In the genomic region with DNA sequence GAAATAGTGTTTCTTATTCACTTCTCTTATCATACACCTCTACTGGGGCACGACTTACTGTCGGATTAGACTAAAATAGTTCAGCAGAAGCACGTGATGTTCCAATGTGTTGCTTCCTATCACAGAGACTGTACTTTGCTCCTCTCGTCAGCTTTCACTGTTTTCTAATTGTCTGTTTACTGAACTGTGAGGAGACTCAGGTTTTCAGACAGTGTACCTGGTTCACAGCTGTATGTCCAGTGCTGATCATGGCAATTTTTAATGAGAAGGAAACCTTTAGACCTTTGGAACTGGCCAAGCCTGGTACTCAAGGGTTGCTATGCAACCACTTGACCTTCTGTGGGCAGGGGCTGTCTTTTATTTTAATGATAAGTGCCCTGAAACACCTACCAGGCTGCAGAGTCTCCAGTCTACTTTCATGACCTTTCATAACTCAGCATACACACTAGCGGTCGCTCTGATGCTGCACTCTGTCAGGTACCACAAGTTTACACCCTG, we compare ENCODE assay signal across 15 mouse cellular contexts.
A peak's percentile ranks its signal among the peaks of the same experiment; 100 is the strongest.
DNase-seq lines count a peak whose midpoint lies in the region; ATAC-seq lines count a peak whose summit lies in the region.
"Had no signal": no experiment of that assay in that cellular context is flagged by ENCODE, and none has a peak within 500 bp of the region (broad histone marks: within the 10 kb centered on the region; RNA-seq: fewer than 3 reads in every experiment).

No protein-coding gene starts in this region.

- peak; percentile 63 for ATAC-seq in heart, embryonic 12.5 days (ENCODE audit: insufficient number of reproducible peaks, low FRiP score)
- peak; percentile 34 for ATAC-seq in intestine, embryonic 15.5 days

- no peak overlapping the region for H3K9ac ChIP-seq in heart, embryonic 12.5 days
- H3K9ac ChIP-seq in intestine, embryonic 15.5 days: no peak overlapping the region

- no peaks in the 10 kb centered on the region for H3K27me3 ChIP-seq in heart, embryonic 12.5 days (replicated peaks)
- H3K27me3 ChIP-seq in intestine, embryonic 15.5 days (replicated peaks): no peaks in the 10 kb centered on the region

- H3K36me3 ChIP-seq in heart, embryonic 12.5 days: no peaks in the 10 kb centered on the region
- no peaks in the 10 kb centered on the region for H3K36me3 ChIP-seq in intestine, embryonic 15.5 days

- peaks cover 45% of the 10 kb centered on the region for H3K4me1 ChIP-seq in heart, embryonic 12.5 days (replicated peaks)
- H3K4me1 ChIP-seq in intestine, embryonic 15.5 days (replicated peaks): peaks cover 9% of the 10 kb centered on the region

- H3K4me3 ChIP-seq in heart, embryonic 12.5 days: no peak overlapping the region
- H3K4me3 ChIP-seq in intestine, embryonic 15.5 days (replicated peaks): no peak overlapping the region
- H3K4me3 ChIP-seq: embryonic facial prominence, embryonic 10.5 days; myocyte had no signal

- no peaks in the 10 kb centered on the region for H3K9me3 ChIP-seq in heart, embryonic 12.5 days (replicated peaks)
- no peaks in the 10 kb centered on the region for H3K9me3 ChIP-seq in intestine, embryonic 15.5 days
- H3K9me3 ChIP-seq: embryonic facial prominence, embryonic 10.5 days had no signal

- no peak for DNase-seq in heart, adult 11 months
- DNase-seq in CD4-positive, CD25-positive, alpha-beta regulatory T cell, adult 2 months (ENCODE audit: low read depth, low spot score): peak; percentile 41
- peak; percentile 51 to 83 for DNase-seq in kidney, postnatal 25 days
- no peak for DNase-seq in adrenal gland, postnatal 25 days
- DNase-seq in thymus, postnatal 36 days: no peak
- DNase-seq in right cerebral cortex, adult 18-20 months: no peak
- DNase-seq: B cell, adult 2 months; cerebellum, adult 9-10 months; gastrocnemius, postnatal 10 days; left cerebral cortex, postnatal 4 days; thymus, adult 2 months had no signal

- H3K27ac ChIP-seq in heart, embryonic 12.5 days (ENCODE audit: poor library complexity, severe bottlenecking): peak overlapping the region; percentile 48
- no peak overlapping the region for H3K27ac ChIP-seq in intestine, embryonic 15.5 days
- H3K27ac ChIP-seq: embryonic facial prominence, embryonic 10.5 days had no signal

- H3K4me2 ChIP-seq in heart, embryonic 12.5 days: peak overlapping the region; percentile 22; the same call in 1 of the 2 replicates
- H3K4me2 ChIP-seq in intestine, embryonic 15.5 days (replicated peaks): no peak overlapping the region

- 32% methylated on average over 6 of the region's 6 CpGs for WGBS in heart, embryonic 12.5 days
- WGBS in intestine, embryonic 15.5 days: 52% methylated on average over 6 of the region's 6 CpGs

Comparison
In these comparisons a context has a peak if more than half of its experiments do, and no peak if none do; other contexts are left out.
1. DNase-seq: peak in CD4-positive, CD25-positive, alpha-beta regulatory T cell, adult 2 months (single experiment) and kidney, postnatal 25 days (2 of 2); none in heart, adult 11 months (single experiment), adrenal gland, postnatal 25 days (single experiment), thymus, postnatal 36 days (0 of 2) and right cerebral cortex, adult 18-20 months (single experiment).